ENCODE assay signal across 8 mouse cellular contexts in the genomic region with DNA sequence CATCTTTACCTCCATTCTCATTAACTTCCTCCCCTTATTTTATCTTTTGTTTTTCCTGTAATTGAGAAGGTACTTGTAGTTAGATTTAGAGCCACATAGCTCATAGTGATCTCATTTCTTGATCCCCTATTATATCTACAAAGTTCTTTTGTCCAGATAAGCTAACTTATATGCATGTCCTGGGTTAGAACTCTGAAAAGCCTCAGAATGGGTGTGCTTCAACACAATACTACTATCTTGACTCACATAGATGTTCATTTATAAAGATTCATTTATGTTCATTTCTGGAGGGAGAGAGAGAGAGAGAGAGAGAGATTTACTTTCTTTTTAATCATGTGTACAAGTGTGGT. TPM values are rescaled to one million over a fixed set of nuclear protein-coding genes. Genes with fewer than 3 reads are reported as not detected.
A peak's percentile ranks its signal among the peaks of the same experiment; 100 is the strongest.
DNase-seq lines count a peak whose midpoint lies in the region; ATAC-seq and TF ChIP-seq lines count a peak whose summit lies in the region.

No protein-coding gene starts in this region.

- no peaks in the 10 kb centered on the region for H3K9me3 ChIP-seq in CH12.LX (replicated peaks; ENCODE audit: low read length)
- no peaks in the 10 kb centered on the region for H3K9me3 ChIP-seq in forebrain, postnatal 0 days (ENCODE audit: low read length)
- no peaks in the 10 kb centered on the region for H3K9me3 ChIP-seq in liver, embryonic 16.5 days (replicated peaks; ENCODE audit: control insufficient read depth, low read length)

- H3K4me1 ChIP-seq in heart, adult 2 months (ENCODE audit: control insufficient read depth, insufficient read depth, low read length) = no peaks in the 10 kb centered on the region; the same call in 1 of the 2 replicates
- H3K4me1 ChIP-seq in CH12.LX (ENCODE audit: control insufficient read depth in 1 of 2, insufficient read depth in 2 of 2) = peaks cover 0 to 2% of the 10 kb centered on the region in 2 experiments; a peak in 1 of 4 replicates
- H3K4me1 ChIP-seq in forebrain, postnatal 0 days (ENCODE audit: insufficient read depth) = no peaks in the 10 kb centered on the region
- H3K4me1 ChIP-seq in liver, embryonic 16.5 days (ENCODE audit: control insufficient read depth, low read depth, low read length) = no peaks in the 10 kb centered on the region

- dilution Hi-C loops in CH12.LX (cut with MboI; ENCODE audit: extremely low pct_ligation_motif_present, extremely low pct_unique_long_range_greater_than_20kb, low sequenced_read_pairs) = no loop called here

- no peak for TF ChIP-seq RAD21 in CH12.LX (IDR thresholded peaks at IDR 0.05; ENCODE audit: low read depth, low read length)

- H3K79me2 ChIP-seq in heart, adult 2 months (replicated peaks; ENCODE audit: control insufficient read depth, insufficient read depth, low read length) = no peaks in the 10 kb centered on the region
- no peaks in the 10 kb centered on the region for H3K79me2 ChIP-seq in CH12.LX (replicated peaks; ENCODE audit: control insufficient read depth, extremely low read depth, insufficient read depth, poor library complexity, severe bottlenecking)

- peak overlapping the region; percentile 55 for H3K4me3 ChIP-seq in heart, adult 2 months
- peak overlapping the region; percentile 61 to 78 (median 74) for H3K4me3 ChIP-seq in CH12.LX (replicated peaks in 1 of 3; ENCODE audit: low read depth in 2 of 3, low read length in 2 of 3, poor library complexity in 1 of 3)
- peak overlapping the region; percentile 40 for H3K4me3 ChIP-seq in forebrain, postnatal 0 days (ENCODE audit: low read depth, low read length)
- H3K4me3 ChIP-seq in liver, embryonic 16.5 days (ENCODE audit: low read depth, low read length) = no peak overlapping the region

- ATAC-seq in forebrain, postnatal 0 days = no peak
- no peak for ATAC-seq in liver, embryonic 16.5 days (ENCODE audit: low read depth)

- H3K27me3 ChIP-seq in heart, adult 2 months (ENCODE audit: control insufficient read depth, insufficient read depth, low read length) = no peaks in the 10 kb centered on the region
- no peaks in the 10 kb centered on the region for H3K27me3 ChIP-seq in CH12.LX (replicated peaks)
- H3K27me3 ChIP-seq in forebrain, postnatal 0 days (ENCODE audit: insufficient read depth, low read length) = no peaks in the 10 kb centered on the region
- no peaks in the 10 kb centered on the region for H3K27me3 ChIP-seq in liver, embryonic 16.5 days (ENCODE audit: control insufficient read depth, insufficient read depth, low read depth, low read length)

- intact Hi-C loops in heart, adult 2 months (cut with DNase I) = loop anchor here (1.0 to 5.0 kb wide), 3 partner anchors 74 to 299 kb away; a partner anchor contains a TSS
- intact Hi-C loops in heart, postnatal 14 days (cut with DNase I) = loop anchor here (2.0 to 5.0 kb wide), 3 partner anchors 72 to 302 kb away; a partner anchor contains a TSS

- no peak for DNase-seq in heart, adult 2 months
- no peak for DNase-seq in heart, postnatal 14 days
- DNase-seq in CH12.LX (ENCODE audit: extremely low read depth) = no peak
- no peak for DNase-seq in forebrain, postnatal 0 days
- DNase-seq in cerebellum, postnatal 14 days = no peak
- DNase-seq in right cerebral cortex, adult 2 months (ENCODE audit: low spot score in 2 of 2) = no peak
- DNase-seq in spleen, adult 12 weeks (ENCODE audit: low spot score) = no peak

- H3K4me2 ChIP-seq in CH12.LX (ENCODE audit: insufficient read depth, low read depth, poor library complexity, severe bottlenecking) = peak overlapping the region; percentile 97; the same call in 1 of the 2 replicates
- peak overlapping the region; percentile 60 for H3K4me2 ChIP-seq in forebrain, postnatal 0 days (ENCODE audit: low read depth)
- peak overlapping the region; percentile 55; the same call in 1 of the 2 replicates for H3K4me2 ChIP-seq in liver, embryonic 16.5 days (ENCODE audit: low read depth, low read length)

- no peak for TF ChIP-seq POLR2A in heart, adult 2 months (IDR thresholded peaks at IDR 0.05; ENCODE audit: insufficient read depth, low read depth, low read length)
- TF ChIP-seq POLR2A in CH12.LX (IDR thresholded peaks at IDR 0.05; ENCODE audit: low read depth, low read length) = no peak

- no peak for TF ChIP-seq CTCF in heart, adult 2 months (IDR thresholded peaks at IDR 0.05)
- TF ChIP-seq CTCF in CH12.LX (conservative IDR thresholded peaks at IDR 0.05 in 1 of 2, IDR thresholded peaks at IDR 0.05 in 1 of 2; ENCODE audit: low read depth in 2 of 2, low read length in 2 of 2) = no peak
- TF ChIP-seq CTCF in forebrain, postnatal 0 days (IDR thresholded peaks at IDR 0.05; ENCODE audit: low read depth) = no peak

- in situ Hi-C loops in CH12.LX (cut with MboI; ENCODE audit: low pct_ligation_motif_present, low pct_unique_long_range_greater_than_20kb, low sequenced_read_pairs) = no loop called here

- H3K27ac ChIP-seq in heart, adult 2 months = no peak overlapping the region
- no peak overlapping the region for H3K27ac ChIP-seq in CH12.LX (ENCODE audit: insufficient read depth, low read depth)
- no peak overlapping the region for H3K27ac ChIP-seq in forebrain, postnatal 0 days (ENCODE audit: low read depth, low read length)
- H3K27ac ChIP-seq in liver, embryonic 16.5 days (ENCODE audit: low read length) = no peak overlapping the region

- no peak for TF ChIP-seq EP300 in heart, adult 2 months (IDR thresholded peaks at IDR 0.05; ENCODE audit: insufficient read depth, low read depth, low read length)
- no peak for TF ChIP-seq EP300 in CH12.LX (IDR thresholded peaks at IDR 0.05; ENCODE audit: low read length)

- H3K36me3 ChIP-seq in heart, adult 2 months (ENCODE audit: control insufficient read depth, insufficient read depth, low read length) = no peaks in the 10 kb centered on the region
- H3K36me3 ChIP-seq in CH12.LX (replicated peaks in 1 of 2; ENCODE audit: control insufficient read depth in 1 of 2, insufficient read depth in 1 of 2, low read length in 1 of 2) = no peaks in the 10 kb centered on the region
- no peaks in the 10 kb centered on the region for H3K36me3 ChIP-seq in forebrain, postnatal 0 days (ENCODE audit: insufficient read depth)
- H3K36me3 ChIP-seq in liver, embryonic 16.5 days (ENCODE audit: control insufficient read depth, insufficient read depth) = no peaks in the 10 kb centered on the region

- no peak overlapping the region for H3K9ac ChIP-seq in heart, adult 2 months (ENCODE audit: low read depth, low read length)
- peak overlapping the region; percentile 84; the same call in 1 of the 2 replicates for H3K9ac ChIP-seq in CH12.LX (ENCODE audit: insufficient read depth, low read depth)
- H3K9ac ChIP-seq in forebrain, postnatal 0 days = no peak overlapping the region
- H3K9ac ChIP-seq in liver, embryonic 16.5 days (ENCODE audit: low read depth, low read length) = no peak overlapping the region

TF ChIP-seq in CH12.LX, 34 proteins besides CTCF, POLR2A, EP300 and RAD21:
- TF ChIP-seq CHD1 (IDR thresholded peaks at IDR 0.05; ENCODE audit: low read depth, low read length) (no peak), E2F4 (IDR thresholded peaks at IDR 0.05; ENCODE audit: insufficient replicate concordance, low read depth, low read length) (no peak), MYC (IDR thresholded peaks at IDR 0.05; ENCODE audit: low read depth, low read length) (no peak), NELFE (IDR thresholded peaks at IDR 0.05; ENCODE audit: low read depth, low read length) (no peak), PAX5 (IDR thresholded peaks at IDR 0.05; ENCODE audit: low read length) (no peak), POLR2AphosphoS2 (IDR thresholded peaks at IDR 0.05; ENCODE audit: low read depth, low read length) (no peak), HCFC1 (IDR thresholded peaks at IDR 0.05; ENCODE audit: low read depth, low read length) (no peak), MAX (IDR thresholded peaks at IDR 0.05; ENCODE audit: low read length) (no peak)

RNA-seq across cellular contexts. Expression of a gene that starts 17.3 kb away (rescaled TPM):
- 1 to 10 TPM; 5.7 to 6.2 TPM for total RNA-seq in heart, adult 2 months (2021)
- polyA plus RNA-seq in heart, adult 2 months (2012; rRNA removed) = 3.7 and 5.0 TPM in 2 replicates
- total RNA-seq in heart, postnatal 14 days (2021) = 1 to 10 TPM; 7.6 to 9.7 TPM
- total RNA-seq in CH12.LX (2012; rRNA removed) (19.2 and 21.2 TPM in 2 replicates), CH12.LX (2014; rRNA removed) (15.6 and 16.4 TPM in 2 replicates)
- 28.7 and 30.5 TPM in 2 replicates for polyA plus RNA-seq in CH12.LX (2012; ENCODE audit: insufficient read length, low read depth)
- 43.2 and 48.8 TPM in 2 replicates for total RNA-seq in forebrain, postnatal 0 days (2014; rRNA removed)
- 20.6 and 21.2 TPM in 2 replicates for polyA plus RNA-seq in forebrain, postnatal 0 days (2015; fragmentation: Nextera tagmentation; extraction: Ambion mirVana)
- polyA plus RNA-seq in liver, embryonic 16.5 days (2015; fragmentation: Nextera tagmentation; extraction: Ambion mirVana) = 2.0 and 2.2 TPM in 2 replicates

RNA-seq across cellular contexts. Expression of a gene that starts 27.0 kb away (rescaled TPM):
- total RNA-seq in heart, adult 2 months (2021) = 1 to 10 TPM; 4.4 to 4.7 TPM
- 1.5 and 2.7 TPM in 2 replicates for polyA plus RNA-seq in heart, adult 2 months (2012; rRNA removed)
- 1 to 10 TPM; 5.8 to 7.3 TPM for total RNA-seq in heart, postnatal 14 days (2021)
- 47.6 and 53.6 TPM in 2 replicates for total RNA-seq in CH12.LX (2012; rRNA removed)
- 92.6 and 110 TPM in 2 replicates for total RNA-seq in CH12.LX (2014; rRNA removed)
- 102 and 103 TPM in 2 replicates for polyA plus RNA-seq in CH12.LX (2012; ENCODE audit: insufficient read length, low read depth)
- 4.3 and 4.4 TPM in 2 replicates for total RNA-seq in forebrain, postnatal 0 days (2014; rRNA removed)
- 2.9 and 3.2 TPM in 2 replicates for polyA plus RNA-seq in forebrain, postnatal 0 days (2015; fragmentation: Nextera tagmentation; extraction: Ambion mirVana)
- polyA plus RNA-seq in liver, embryonic 16.5 days (2015; fragmentation: Nextera tagmentation; extraction: Ambion mirVana) = 21.7 and 26.0 TPM in 2 replicates

RNA-seq across cellular contexts. Expression of a gene that starts 57.9 kb away (rescaled TPM):
- total RNA-seq in heart, adult 2 months (2021) = 1 to 10 TPM; 7.4 to 8.0 TPM
- polyA plus RNA-seq in heart, adult 2 months (2012; rRNA removed) = 3.5 and 4.3 TPM in 2 replicates
- 1 to 10 TPM; 6.6 to 7.1 TPM for total RNA-seq in heart, postnatal 14 days (2021)
- total RNA-seq in CH12.LX (2012; rRNA removed) (43.8 and 53.6 TPM in 2 replicates), CH12.LX (2014; rRNA removed) (67.0 and 68.0 TPM in 2 replicates)
- 241 and 270 TPM in 2 replicates for polyA plus RNA-seq in CH12.LX (2012; ENCODE audit: insufficient read length, low read depth)
- total RNA-seq in forebrain, postnatal 0 days (2014; rRNA removed) = 3.2 and 3.5 TPM in 2 replicates
- 0.63 and 1.1 TPM in 2 replicates for polyA plus RNA-seq in forebrain, postnatal 0 days (2015; fragmentation: Nextera tagmentation; extraction: Ambion mirVana)
- polyA plus RNA-seq in liver, embryonic 16.5 days (2015; fragmentation: Nextera tagmentation; extraction: Ambion mirVana) = 2.3 and 2.5 TPM in 2 replicates

Comparison
In these comparisons a context has a peak if more than half of its experiments do, and no peak if none do; other contexts are left out.
1. RNA of a gene that starts 57.9 kb away (total RNA-seq): 43.8 to 68.0 TPM in CH12.LX; 7.4 to 8.0 TPM in heart, adult 2 months, 6.6 to 7.1 TPM in heart, postnatal 14 days and 3.2 to 3.5 TPM in forebrain, postnatal 0 days; every median in the first group is over 4 times any median in the second.
2. Peak in every context shown above with its lines, with median percentiles within 50 percentile points of each other: H3K4me2 ChIP-seq.